Mouse (Mus musculus): ENCODE measurements around the gene Fam181a.

Gene Fam181a

GRCm38 (mm10) chr12:103314640-103315361, 4.0 kb downstream of the Fam181a start:
- peak; percentile 32 for DNase-seq (ENCODE audit: inconsistent ontology term)

- DNase-seq (ENCODE audit: inconsistent ontology term) = no peak
These were observed 5.2 kb downstream of the Fam181a start for GRCm38 (mm10) chr12:103315831-103316545.

- peak; percentile 36 for DNase-seq (ENCODE audit: inconsistent ontology term)
These were observed 12.0 kb downstream of the Fam181a start for GRCm38 (mm10) chr12:103322801-103323200.

GRCm38 (mm10) chr12:103325156-103325857, 14.5 kb downstream of the Fam181a start:
- peak; percentile 92 for DNase-seq (ENCODE audit: inconsistent ontology term)

- no peak for DNase-seq (ENCODE audit: inconsistent ontology term)
These were observed 15.8 kb downstream of the Fam181a start for GRCm38 (mm10) chr12:103326569-103326968.

- DNase-seq (ENCODE audit: inconsistent ontology term) = no peak
These were observed 16.3 kb downstream of the Fam181a start for GRCm38 (mm10) chr12:103327107-103327506.

- DNase-seq (ENCODE audit: inconsistent ontology term) = no peak
These were observed 17.8 kb downstream of the Fam181a start for GRCm38 (mm10) chr12:103328448-103329191.

GRCm38 (mm10) chr12:103331491-103331890, 20.7 kb downstream of the Fam181a start:
- no peak for DNase-seq (ENCODE audit: inconsistent ontology term)

GRCm38 (mm10) chr12:103332879-103333278, 22.1 kb downstream of the Fam181a start:
- no peak for DNase-seq (ENCODE audit: inconsistent ontology term)

- DNase-seq (ENCODE audit: inconsistent ontology term) = no peak
These were observed 22.7 kb downstream of the Fam181a start for GRCm38 (mm10) chr12:103333426-103333825.

- no peak for DNase-seq (ENCODE audit: inconsistent ontology term)
These were observed 26.0 kb downstream of the Fam181a start for GRCm38 (mm10) chr12:103336766-103337165.

GRCm38 (mm10) chr12:103338162-103338798, 27.5 kb downstream of the Fam181a start:
- no peak for DNase-seq (ENCODE audit: inconsistent ontology term)

- peak; percentile 33 for DNase-seq (ENCODE audit: inconsistent ontology term)
These were observed 30.4 kb downstream of the Fam181a start for GRCm38 (mm10) chr12:103341212-103341611.

GRCm38 (mm10) chr12:103343456-103343855, 32.7 kb downstream of the Fam181a start:
- no peak for DNase-seq (ENCODE audit: inconsistent ontology term)

- no peak for DNase-seq (ENCODE audit: inconsistent ontology term)
These were observed 34.2 kb downstream of the Fam181a start for GRCm38 (mm10) chr12:103344934-103345333.

GRCm38 (mm10) chr12:103346945-103347344, 36.2 kb downstream of the Fam181a start:
- DNase-seq (ENCODE audit: inconsistent ontology term) = peak; percentile 73

GRCm38 (mm10) chr12:103347406-103347805, 36.6 kb downstream of the Fam181a start:
- no peak for DNase-seq (ENCODE audit: inconsistent ontology term)

GRCm38 (mm10) chr12:103348506-103348905, 37.7 kb downstream of the Fam181a start:
- peak; percentile 62 for DNase-seq (ENCODE audit: inconsistent ontology term)

GRCm38 (mm10) chr12:103352735-103353134, 42.0 kb downstream of the Fam181a start:
- no peak for DNase-seq (ENCODE audit: inconsistent ontology term)

GRCm38 (mm10) chr12:103353538-103353937, 42.8 kb downstream of the Fam181a start:
- DNase-seq (ENCODE audit: inconsistent ontology term) = peak; percentile 93

- DNase-seq (ENCODE audit: inconsistent ontology term) = no peak
These were observed 45.1 kb downstream of the Fam181a start, which contains the start of gene Asb2 for GRCm38 (mm10) chr12:103355746-103356414. Gene Asb2 (minus strand): TSS chr12:103356001.
